Mouse (Mus musculus) heart, embryonic 11.5 days (tissue): ENCODE results near the gene Map3k10. TPM values are rescaled to one million over a fixed set of nuclear protein-coding genes. Genes with fewer than 3 reads are reported as not detected.

Source experiments
- ATAC-seq: fragments of 200-750 bp; cut with Nextera tagmentation; replicated peaks from 2 replicates; pipeline ENCODE4 v1.8.0; 2017; ENCODE audit warnings: moderate library complexity; ENCODE audit not compliant: insufficient number of reproducible peaks, low FRiP score, low TSS enrichment
- H3K27ac ChIP-seq: fragments of 300-500 bp; sonication (generic); 2 replicates; pipeline ENCODE4 v1.5.1; 2014; ENCODE audit warnings: mild to moderate bottlenecking, low read depth, low read length
- H3K27me3 ChIP-seq: fragments of 300-500 bp; sonication (generic); 2 replicates; pipeline ENCODE4 v1.6.1; 2014; ENCODE audit warnings: mild to moderate bottlenecking, low read length, mixed read lengths; ENCODE audit not compliant: control insufficient read depth, insufficient read depth
- H3K36me3 ChIP-seq: fragments of 300-500 bp; sonication (generic); 2 replicates; pipeline ENCODE4 v1.6.1; 2014; ENCODE audit warnings: mild to moderate bottlenecking, low read length, moderate library complexity, mixed read lengths; ENCODE audit not compliant: control insufficient read depth, insufficient read depth
- H3K4me1 ChIP-seq: fragments of 300-500 bp; sonication (generic); 2 replicates; pipeline ENCODE4 v1.6.1; 2014; ENCODE audit warnings: low read length; ENCODE audit not compliant: control insufficient read depth, insufficient read depth
- H3K4me2 ChIP-seq: fragments of 300-500 bp; sonication (generic); 2 replicates; pipeline ENCODE4 v1.6.1; 2014; ENCODE audit warnings: mild to moderate bottlenecking, moderate library complexity
- H3K4me3 ChIP-seq: fragments of 300-500 bp; sonication (generic); 2 replicates; pipeline ENCODE4 v1.5.1; 2014; ENCODE audit warnings: low read depth, low read length
- H3K9ac ChIP-seq: fragments of 300-500 bp; sonication (generic); 2 replicates; pipeline ENCODE4 v1.6.1; 2014; ENCODE audit warnings: mild to moderate bottlenecking, low read depth, low read length, moderate library complexity
- H3K9me3 ChIP-seq: fragments of 300-500 bp; sonication (generic); replicated peaks from 2 replicates; pipeline ENCODE4 v1.6.1; 2016; ENCODE audit warnings: low read length; ENCODE audit not compliant: control insufficient read depth
- WGBS: fragments of 180-500 bp; shearing (Covaris S2); extraction: QIAGEN DNeasy Blood & Tissue Kit; methylation state at CpG from one replicate; pipeline ENCODE4 v1.1.7; 2014; ENCODE audit not compliant: insufficient replicate concordance; 5-methylcytosine and 5-hydroxymethylcytosine counted together
- polyA plus RNA-seq: library from polyadenylated mRNA; unstranded; fragments of >200 nt; fragmentation: Nextera tagmentation; extraction: Ambion mirVana; gene quantifications from 2 replicates; pipeline ENCODE4 v1.2.1, GENCODE M21; 2014

The Map3k10 gene
- polyA plus RNA-seq, 1 experiment from 2014 or later, result 3.6 TPM

DNA sequence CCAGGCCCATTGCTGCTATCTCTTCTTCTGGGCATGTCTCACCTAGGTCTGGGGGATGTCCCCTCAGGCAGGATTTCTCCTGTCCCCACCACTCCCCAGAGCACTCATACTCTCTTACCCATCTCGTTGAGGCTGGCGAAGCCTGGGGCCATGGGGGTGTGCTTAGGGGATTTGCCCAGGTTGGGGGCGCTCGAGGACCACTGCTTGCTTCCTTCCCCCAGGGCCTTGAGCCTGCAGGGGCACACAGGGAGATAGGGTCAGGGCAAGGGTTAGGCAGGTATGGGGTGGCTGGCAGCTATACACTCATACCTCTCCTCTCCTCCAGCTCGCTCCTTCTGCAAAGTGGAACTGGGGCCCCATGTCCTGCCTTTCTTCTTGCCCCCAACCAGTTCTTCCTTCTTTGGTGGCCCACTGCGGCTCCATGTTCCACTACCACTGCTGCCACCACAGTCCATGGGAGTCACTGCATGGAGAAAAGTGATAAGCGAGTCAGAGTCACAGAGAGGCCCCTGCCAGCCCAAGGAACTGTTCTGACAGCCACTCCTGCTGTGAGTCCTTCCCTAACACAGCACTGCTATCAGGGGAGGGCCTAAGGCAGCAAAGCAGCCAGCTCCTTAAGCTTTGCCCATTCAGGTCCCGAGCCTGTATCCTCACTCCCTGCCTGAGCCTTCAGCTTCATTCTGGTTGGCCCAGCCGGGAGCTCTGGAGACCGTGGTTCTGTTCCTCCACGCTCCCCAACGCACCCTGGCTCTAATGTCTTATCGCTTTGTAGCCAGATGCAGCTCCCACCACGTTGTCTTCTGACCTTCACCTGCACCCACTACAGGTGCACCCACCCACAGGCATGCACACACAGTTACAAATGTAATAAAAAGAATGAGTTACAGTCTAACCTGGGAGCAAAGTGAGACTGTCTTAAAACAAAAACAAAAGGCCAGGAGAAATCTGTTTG, 15.4 kb downstream of the Map3k10 start:
- 34% methylated on average over 14 of the region's 14 CpGs for WGBS

DNA sequence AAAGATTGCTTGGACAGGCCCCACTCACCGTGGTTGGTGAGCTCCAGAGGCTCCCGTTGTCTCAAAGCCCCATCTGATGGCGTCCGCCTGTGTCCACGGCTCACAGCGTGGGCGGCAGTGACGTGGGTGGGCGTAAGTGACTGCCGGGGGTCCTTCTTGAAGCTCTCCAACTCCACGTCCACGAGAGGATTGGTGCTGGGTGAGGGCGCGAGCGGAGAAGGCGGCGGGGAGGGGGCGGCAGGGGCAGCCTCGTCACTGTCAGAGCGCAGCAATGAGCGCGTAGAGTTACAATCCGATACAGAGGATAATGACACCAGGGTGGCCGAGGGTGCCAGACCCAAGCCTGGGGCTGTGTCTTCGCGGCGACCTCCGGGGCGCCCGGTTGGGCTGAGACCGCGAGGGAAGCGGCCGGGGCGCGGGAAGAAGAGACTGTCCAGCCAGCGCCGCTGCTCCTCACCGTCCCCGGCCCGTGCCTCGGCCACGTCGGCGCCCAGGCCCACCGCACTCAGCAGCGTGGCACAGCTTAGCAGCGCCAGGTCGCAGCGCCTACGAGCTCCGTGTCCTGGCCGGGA, 16.5 kb downstream of the Map3k10 start:
- ATAC-seq, result no peak
- Histone ChIP-seq H3K4me2 (peak overlapping the region; percentile 37), H3K4me3 (peak overlapping the region; percentile 12; the same call in 1 of the 2 replicates)

More for the DNA sequence above, 15.4 kb downstream of the Map3k10 start:
- peaks cover 9% of the 10 kb centered on the region for H3K4me1 ChIP-seq
- H3K9me3 ChIP-seq, result no peaks in the 10 kb centered on the region
- H3K27me3 ChIP-seq, result peaks cover 69% of the 10 kb centered on the region
- H3K9ac ChIP-seq, result no peak overlapping the region
- H3K4me3 ChIP-seq, result no peak overlapping the region
- no peaks in the 10 kb centered on the region; the same call in 1 of the 2 replicates for H3K36me3 ChIP-seq
- no peak overlapping the region for H3K27ac ChIP-seq
- no peak overlapping the region for H3K4me2 ChIP-seq
- ATAC-seq, result no peak

GRCm38 (mm10) chr7:27656600-27656999, 17.8 kb downstream of the Map3k10 start:
- no peaks in the 10 kb centered on the region for H3K9me3 ChIP-seq
- no peak overlapping the region for H3K4me2 ChIP-seq
- no peak overlapping the region for H3K27ac ChIP-seq
- H3K4me3 ChIP-seq, result no peak overlapping the region
- ATAC-seq, result no peak
- 83% methylated on average over 16 of the region's 16 CpGs for WGBS
- H3K4me1 ChIP-seq, result peaks cover 9% of the 10 kb centered on the region
- no peak overlapping the region for H3K9ac ChIP-seq
- peaks cover 84% of the 10 kb centered on the region for H3K27me3 ChIP-seq
- H3K36me3 ChIP-seq, result no peaks in the 10 kb centered on the region; the same call in 1 of the 2 replicates

More for the DNA sequence above, 16.5 kb downstream of the Map3k10 start:
- H3K27me3 ChIP-seq, result peaks cover 76% of the 10 kb centered on the region
- H3K9ac ChIP-seq, result no peak overlapping the region; the same call in 1 of the 2 replicates
- WGBS, result 13% methylated on average over 53 of the region's 53 CpGs
- H3K36me3 ChIP-seq, result no peaks in the 10 kb centered on the region; the same call in 1 of the 2 replicates
- H3K27ac ChIP-seq, result no peak overlapping the region
- H3K4me1 ChIP-seq, result peaks cover 9% of the 10 kb centered on the region
- H3K9me3 ChIP-seq, result no peaks in the 10 kb centered on the region

DNA sequence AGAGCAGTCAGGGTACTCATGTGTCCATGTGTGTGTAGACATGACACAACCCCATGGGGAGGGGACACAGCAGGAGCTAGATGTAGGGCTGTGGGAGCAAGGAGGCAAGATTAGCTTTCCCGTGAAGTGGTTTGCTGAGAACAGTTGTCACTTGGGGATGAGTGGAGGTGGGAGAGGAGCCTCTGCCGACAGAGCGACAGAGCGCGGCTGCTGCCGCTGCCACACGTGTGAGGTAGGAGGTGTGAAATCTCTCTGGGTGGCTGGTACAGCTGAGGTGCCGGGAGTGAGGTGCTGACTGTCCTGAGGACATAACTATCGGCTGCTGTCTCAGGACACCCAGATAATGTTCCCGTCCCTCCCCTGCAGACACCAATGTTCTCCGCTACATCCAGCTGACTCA, 18.9 kb downstream of the Map3k10 start:
- H3K4me2 ChIP-seq, result no peak overlapping the region
- WGBS, result 18% methylated on average over 11 of the region's 11 CpGs
- H3K36me3 ChIP-seq, result no peaks in the 10 kb centered on the region; the same call in 1 of the 2 replicates
- no peak overlapping the region for H3K27ac ChIP-seq
- no peak for ATAC-seq
- no peak overlapping the region for H3K9ac ChIP-seq
- peaks cover 84% of the 10 kb centered on the region for H3K27me3 ChIP-seq
- H3K9me3 ChIP-seq, result no peaks in the 10 kb centered on the region
- H3K4me1 ChIP-seq, result peaks cover 9% of the 10 kb centered on the region
- no peak overlapping the region for H3K4me3 ChIP-seq

DNA sequence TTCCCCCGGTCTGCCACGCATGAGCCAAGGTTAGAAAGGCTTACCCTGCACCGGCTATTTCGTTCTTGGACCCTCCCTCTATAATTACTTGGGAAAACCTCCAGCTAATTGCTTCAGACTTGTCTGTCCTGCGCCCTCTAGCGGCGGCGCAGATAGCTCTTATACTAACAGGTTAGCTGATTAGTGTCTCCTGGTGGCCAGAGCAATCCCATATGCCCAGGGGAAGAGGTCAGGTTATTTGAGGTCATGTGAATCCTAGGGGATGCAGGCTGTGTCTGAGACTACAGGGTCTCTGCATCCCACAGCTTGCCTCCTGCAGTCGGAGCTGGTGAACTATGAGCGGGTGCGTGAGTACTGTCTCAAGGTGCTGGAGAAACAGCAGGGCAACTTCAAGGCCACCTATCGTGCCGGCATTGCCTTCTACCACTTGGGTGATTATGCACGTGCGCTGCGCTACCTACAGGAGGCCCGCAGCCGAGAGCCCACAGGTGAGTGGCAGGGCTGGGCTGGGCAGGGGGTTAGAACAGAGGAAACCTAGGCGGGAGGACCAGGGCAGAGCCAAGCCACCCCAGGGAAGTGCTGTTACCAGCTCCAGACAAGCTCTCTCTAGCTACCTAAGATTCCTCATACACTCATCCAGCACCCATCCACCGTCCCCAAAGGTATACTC, 19.7 kb downstream of the Map3k10 start:
- ATAC-seq, result no peak
- H3K9me3 ChIP-seq, result no peaks in the 10 kb centered on the region
- H3K4me3 ChIP-seq, result no peak overlapping the region
- H3K36me3 ChIP-seq, result no peaks in the 10 kb centered on the region; the same call in 1 of the 2 replicates
- peaks cover 86% of the 10 kb centered on the region for H3K27me3 ChIP-seq
- WGBS, result 51% methylated on average over 20 of the region's 20 CpGs
- H3K4me1 ChIP-seq, result peaks cover 9% of the 10 kb centered on the region
- no peak overlapping the region for H3K9ac ChIP-seq
- no peak overlapping the region for H3K27ac ChIP-seq
- H3K4me2 ChIP-seq, result no peak overlapping the region

DNA sequence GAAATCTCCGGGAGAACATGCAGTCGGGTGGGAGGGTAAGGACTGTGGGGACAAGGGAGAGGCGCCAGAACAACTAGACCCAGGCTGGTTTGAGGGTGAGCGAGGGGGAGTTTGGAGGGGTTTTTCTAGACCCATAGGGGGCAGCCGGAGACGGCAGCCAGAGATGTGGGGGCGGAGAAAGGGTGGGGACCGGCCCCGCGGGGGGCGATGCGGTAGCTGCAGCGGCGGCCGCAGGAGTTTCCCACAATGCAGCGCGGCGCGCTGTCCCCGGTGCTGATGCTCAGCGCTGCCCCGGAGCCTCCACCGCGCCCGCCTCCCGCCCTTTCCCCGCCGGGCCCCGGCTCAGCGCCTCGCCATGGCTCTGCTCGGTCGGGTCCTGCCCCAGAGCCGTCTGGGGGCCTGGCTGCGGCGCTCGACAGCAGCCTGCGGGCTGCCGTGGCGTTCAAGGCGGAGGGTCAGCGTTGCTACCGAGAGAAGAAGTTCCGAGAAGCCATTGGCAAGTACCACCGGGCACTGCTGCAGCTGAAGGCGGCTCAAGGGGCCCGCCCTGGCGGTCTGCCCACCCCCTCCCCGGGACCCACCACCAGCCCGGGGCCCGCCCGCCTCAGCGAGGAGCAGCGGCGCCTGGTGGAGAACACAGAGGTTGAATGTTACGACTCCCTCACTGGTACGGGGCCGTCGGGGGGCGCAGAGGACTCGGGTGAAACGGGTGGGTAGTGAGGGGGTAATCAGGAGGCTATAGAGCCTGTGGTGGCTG, 20.5 kb downstream of the Map3k10 start, which contains the start of gene Ttc9b:
TSS of gene Ttc9b (plus strand) at position 235 of the 757 bp plus-strand sequence.
- 5% methylated on average over 52 of the region's 62 CpGs for WGBS
- Histone ChIP-seq H3K4me2 (peak within 1 kb of the TSS; percentile 17), H3K27me3 (peaks cover 77% of the 10 kb centered on the region), H3K9ac (no peak within 1 kb of the TSS), H3K4me3 (0 out of 2 replicates have a peak within 1 kb of the TSS, but pooled peaks have one; percentile 0), H3K9me3 (no peaks in the 10 kb centered on the region), H3K27ac (no peak within 1 kb of the TSS), H3K36me3 (no peaks in the 10 kb centered on the region; the same call in 1 of the 2 replicates), H3K4me1 (peaks cover 6% of the 10 kb centered on the region)
- ATAC-seq, result no peak

DNA sequence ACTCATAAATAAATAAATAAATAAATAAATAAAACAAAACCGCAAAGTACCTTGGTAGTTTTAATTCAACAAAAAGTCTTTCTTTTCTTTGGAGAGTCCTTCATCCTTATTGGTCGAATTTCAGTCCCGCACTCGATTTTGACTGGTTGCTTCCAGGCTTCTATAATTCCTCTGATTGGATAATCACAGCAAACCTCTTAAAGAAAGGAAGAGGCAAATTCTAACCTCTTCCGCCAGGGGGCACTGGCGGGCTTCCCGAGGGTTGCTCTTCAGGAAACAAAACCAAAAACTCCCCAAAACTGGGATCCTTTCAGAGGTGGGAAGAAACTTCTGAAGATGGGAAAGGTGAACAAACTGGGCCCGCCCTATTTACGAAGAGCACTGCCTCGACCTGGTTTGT, 23.4 kb downstream of the Map3k10 start:
- Histone ChIP-seq H3K4me1 (no peaks in the 10 kb centered on the region), H3K9ac (no peak overlapping the region), H3K27me3 (peaks cover 48% of the 10 kb centered on the region), H3K4me3 (no peak overlapping the region; the same call in 1 of the 2 replicates), H3K9me3 (no peaks in the 10 kb centered on the region), H3K27ac (no peak overlapping the region), H3K4me2 (peak overlapping the region; percentile 8), H3K36me3 (no peaks in the 10 kb centered on the region)
- no peak for ATAC-seq
- WGBS, result 5% methylated on average over 10 of the region's 10 CpGs

DNA sequence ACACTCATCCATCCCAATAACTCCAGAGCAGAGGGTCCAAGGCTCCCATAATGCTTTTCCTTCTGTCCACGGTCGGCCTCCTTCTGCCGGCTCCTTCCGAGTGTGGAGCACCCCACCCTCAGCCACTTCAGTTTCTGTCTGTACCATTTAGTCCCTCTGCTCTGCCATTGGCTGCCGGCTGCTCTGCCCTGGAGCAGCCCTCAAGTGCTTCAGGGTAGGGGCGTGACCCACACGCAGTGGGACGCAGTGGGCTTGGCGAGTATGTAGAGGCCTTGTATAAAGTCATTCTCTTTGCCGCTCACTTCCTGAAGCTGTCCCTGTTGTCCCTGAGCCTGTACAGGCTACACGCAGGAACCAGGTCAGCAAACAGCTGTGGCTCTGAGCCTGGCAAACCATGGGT, 24.7 kb downstream of the Map3k10 start:
- no peak overlapping the region for H3K27ac ChIP-seq
- H3K4me3 ChIP-seq, result no peak overlapping the region
- no peaks in the 10 kb centered on the region for H3K9me3 ChIP-seq
- H3K27me3 ChIP-seq, result peaks cover 35% of the 10 kb centered on the region
- no peak overlapping the region for H3K4me2 ChIP-seq
- H3K36me3 ChIP-seq, result no peaks in the 10 kb centered on the region
- H3K9ac ChIP-seq, result no peak overlapping the region
- WGBS, result 80% methylated on average over 11 of the region's 11 CpGs
- ATAC-seq, result no peak
- no peaks in the 10 kb centered on the region for H3K4me1 ChIP-seq
